Mouse (Mus musculus): ENCODE measurements around the gene Arhgef15. TPM values are rescaled to one million over a fixed set of nuclear protein-coding genes. Genes with fewer than 3 reads are reported as not detected.
A peak's percentile ranks its signal among the peaks of the same experiment; 100 is the strongest.

The Arhgef15 gene
- total RNA-seq, 2 experiments from 2014 or later: 7.6 to 9.7 TPM

DNA sequence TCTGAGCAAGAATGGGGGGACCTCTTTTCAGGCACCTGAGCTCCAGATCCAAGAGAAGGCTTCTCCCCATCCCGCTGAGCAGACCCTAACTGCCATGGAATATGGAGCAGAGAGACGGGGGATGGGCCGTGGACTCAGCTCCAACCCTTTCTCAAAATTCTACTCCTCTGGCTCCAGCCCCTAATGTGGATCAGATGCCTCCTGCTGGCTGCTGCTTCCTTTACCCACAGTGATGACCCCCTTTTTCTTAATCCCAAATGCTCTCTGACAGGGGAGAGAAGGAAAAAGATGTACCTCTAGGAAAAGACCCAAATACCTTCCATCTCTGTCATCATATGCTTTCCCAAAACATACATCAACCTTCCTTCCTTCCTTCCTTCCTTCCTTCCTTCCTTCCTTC, 30.3 kb downstream of the Arhgef15 start, which contains the start of gene Odf4:
Gene Odf4 (minus strand): TSS at position 101 of the 400 bp plus-strand sequence.
- no peak for DNase-seq (ENCODE audit: low spot score in 2 of 2)

DNA sequence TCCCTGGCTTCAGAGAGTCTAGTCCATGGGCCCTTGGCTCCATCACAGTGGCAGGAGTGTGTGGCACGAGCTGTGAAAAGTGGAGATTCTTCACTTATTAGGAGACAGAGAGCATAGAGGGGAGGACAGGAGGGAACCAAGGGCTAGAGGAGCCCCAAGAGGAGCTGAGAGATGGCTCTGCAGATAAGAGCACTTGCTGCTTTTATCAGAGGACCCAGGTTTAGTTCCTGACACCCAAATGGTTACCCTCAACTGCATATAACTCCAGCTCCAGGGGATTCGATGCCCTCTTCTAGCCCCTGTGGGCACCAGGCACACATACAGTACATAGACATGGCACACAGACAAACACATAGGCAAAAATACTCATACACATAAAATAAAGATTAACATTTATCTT, 32.5 kb downstream of the Arhgef15 start:
- DNase-seq (ENCODE audit: low spot score in 2 of 2): no peak

DNA sequence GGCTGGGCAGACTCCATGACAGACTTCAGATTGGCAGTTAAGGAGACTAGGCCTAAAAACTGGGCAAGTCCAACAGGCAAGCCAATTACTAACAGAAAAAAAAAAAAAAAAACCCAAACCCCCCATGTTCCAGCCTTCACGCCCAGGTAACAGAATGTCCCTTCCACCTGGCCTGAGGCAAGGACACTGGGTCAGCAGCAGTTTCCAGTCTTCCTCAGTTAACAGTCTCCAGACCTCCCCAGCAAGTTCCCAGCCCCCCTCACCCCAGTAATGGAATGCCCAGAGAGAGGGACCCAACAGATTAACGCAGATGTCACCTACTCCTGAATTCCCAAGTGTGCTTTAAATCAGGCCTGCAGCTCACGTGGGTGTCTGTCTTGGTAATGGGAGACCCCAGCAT, 34.1 kb downstream of the Arhgef15 start:
- no peak for DNase-seq (ENCODE audit: low spot score in 2 of 2)

DNA sequence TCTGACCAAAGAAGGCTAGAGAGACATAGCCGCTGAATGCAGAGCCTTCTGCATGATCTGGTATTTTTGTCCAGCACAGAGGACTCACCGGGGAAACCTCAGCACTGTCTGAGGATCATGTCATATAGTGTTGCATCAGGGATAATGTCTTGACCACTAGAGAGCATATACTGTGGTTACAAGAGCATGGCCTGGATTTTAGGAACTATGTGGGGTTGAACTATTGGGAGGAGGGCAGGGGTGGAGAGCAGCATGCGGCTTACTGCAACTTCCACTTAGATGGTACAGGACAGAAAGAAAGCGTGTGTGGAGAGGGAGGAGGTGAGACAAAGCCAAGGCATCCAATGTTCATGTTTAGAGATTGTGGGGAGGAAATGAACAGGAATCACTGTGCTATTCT, 42.7 kb downstream of the Arhgef15 start:
- no peak for DNase-seq (ENCODE audit: low spot score in 2 of 2)

DNA sequence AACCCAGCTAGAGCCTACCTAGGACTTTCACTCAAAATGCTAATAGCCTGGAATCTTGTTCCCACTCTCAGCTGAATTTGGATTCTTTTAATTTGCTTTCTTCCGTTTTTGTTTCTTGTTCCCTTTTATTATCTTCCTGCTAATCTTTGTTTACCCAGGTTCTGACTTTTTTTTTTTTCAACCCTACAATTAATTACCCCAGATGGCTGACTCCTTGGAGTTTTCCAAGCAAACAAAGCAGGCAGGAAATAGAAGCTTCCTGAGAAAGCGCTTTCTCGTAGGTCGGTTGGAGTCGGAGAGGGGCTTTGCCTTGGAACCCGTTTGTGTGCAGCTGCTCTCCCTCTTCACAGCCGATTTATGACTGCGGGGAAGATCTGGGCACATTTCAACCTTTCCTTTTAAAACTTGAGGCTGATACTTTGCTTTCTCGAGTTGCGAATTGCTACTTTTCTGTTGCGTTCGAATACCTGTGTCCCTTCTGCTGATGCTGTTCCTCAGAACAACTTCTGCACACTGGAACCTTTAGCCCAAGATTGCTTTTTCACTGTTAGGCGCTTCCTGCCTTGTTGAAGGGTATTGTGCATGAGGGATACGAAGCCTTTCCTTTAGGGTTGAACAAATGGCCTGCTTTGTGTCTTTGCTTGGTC, 45.6 kb downstream of the Arhgef15 start:
- no peak for DNase-seq (ENCODE audit: low spot score in 2 of 2)

DNA sequence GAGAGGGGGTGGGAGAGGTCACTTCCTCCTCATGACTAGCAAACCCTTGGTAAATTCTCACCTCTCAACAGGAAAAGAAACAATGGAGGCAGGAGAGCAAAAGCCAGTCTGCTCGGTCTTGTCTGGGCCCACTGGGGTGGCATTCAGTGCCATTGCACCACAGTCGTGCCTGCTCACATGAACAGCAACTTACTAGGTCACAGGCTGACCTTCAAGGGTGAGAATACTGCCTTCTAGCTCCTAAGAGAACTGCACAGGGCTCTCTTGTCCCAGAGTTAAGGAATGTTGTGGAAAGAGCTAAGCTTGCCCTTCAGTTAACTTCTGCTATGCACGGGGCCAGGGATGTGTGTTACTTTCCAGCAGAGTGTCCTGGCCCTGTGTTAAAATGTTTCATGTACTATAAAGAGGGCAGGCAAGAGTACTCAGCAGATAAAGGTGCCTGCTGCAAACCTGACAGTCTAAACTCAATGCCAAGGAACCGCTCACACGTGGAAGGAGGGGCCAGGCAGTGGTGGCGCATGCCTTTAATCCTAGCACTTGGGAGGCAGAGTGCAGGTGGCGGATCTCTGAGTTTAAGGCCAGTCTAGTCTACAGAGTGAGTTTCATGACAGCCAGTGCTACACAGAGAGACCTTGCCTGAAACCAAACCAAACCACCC, 48.3 kb downstream of the Arhgef15 start:
- no peak for DNase-seq (ENCODE audit: low spot score in 2 of 2)

DNA sequence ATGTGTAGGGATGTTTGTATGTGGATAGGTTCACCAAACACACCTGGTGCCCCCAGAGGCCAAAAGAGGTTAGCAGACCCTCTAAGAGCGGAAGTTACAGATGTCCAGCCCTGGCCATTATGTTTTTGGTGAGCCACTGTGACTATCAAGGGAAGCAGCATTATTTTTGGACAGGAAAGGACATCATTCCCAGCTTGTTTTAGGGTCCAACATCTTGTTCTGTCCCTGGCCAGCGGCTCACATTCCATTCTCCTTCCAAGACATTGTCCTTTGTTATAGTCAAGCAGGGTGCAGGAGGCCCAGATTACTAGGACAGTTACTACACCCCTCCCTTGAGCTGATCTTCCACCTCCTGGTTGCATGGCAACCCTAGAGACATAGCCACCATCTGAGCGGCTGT, 50.0 kb downstream of the Arhgef15 start:
- no peak for DNase-seq (ENCODE audit: low spot score in 2 of 2)

DNA sequence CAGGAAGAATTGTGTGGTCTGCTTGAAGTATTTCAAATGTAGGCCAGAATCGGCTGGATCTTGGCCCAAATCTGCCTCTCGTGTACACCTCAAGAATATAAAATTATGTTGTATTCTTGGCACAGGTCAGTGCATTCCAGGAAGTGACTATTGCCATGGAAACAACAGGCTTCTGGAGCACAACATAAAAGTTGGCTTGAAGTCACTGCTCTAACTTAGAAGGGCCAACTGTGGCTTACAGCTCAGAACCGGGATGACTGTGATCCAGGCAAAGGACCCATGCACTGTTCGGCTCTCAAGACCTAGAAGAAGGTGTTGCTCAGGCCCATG, 50.9 kb downstream of the Arhgef15 start:
- DNase-seq (ENCODE audit: low spot score in 2 of 2): no peak

DNA sequence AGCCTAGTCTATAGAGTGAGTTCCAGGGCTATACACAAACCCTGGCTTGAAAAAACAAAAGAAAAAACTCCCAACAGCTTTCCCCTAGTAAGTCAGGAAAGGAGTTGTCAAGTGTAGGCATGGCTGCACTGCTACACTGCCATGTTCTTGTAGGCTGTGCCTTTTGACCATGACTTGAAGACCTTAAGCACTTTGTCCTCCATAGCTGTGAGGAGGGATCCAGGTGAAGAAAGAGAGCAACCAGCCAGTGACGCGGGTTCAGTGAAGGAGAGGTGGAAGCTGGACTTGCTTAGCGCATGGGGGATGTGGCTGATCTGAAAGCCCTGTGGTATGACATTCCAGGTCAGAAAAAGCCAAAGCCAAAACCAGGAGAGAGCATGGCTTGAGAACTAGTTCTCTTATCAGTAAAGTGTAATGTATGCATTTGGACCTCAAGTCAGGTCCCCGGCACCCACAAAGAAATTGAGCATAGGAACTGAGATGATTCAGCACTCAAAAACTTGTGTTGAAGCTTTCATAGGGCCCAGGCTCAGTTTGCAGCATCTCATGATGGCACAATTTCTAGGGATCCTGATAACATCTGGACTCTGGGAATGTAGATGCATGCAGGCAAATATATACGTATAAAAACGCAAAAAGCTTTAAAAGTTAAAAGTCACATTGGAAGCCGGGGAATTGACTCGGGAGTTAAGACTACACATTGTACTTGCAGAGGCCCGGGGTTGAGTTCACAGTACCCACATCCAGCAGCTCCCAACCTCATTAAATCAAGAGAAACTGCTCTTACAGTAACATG, 51.4 kb downstream of the Arhgef15 start:
- no peak for DNase-seq (ENCODE audit: low spot score in 2 of 2)

DNA sequence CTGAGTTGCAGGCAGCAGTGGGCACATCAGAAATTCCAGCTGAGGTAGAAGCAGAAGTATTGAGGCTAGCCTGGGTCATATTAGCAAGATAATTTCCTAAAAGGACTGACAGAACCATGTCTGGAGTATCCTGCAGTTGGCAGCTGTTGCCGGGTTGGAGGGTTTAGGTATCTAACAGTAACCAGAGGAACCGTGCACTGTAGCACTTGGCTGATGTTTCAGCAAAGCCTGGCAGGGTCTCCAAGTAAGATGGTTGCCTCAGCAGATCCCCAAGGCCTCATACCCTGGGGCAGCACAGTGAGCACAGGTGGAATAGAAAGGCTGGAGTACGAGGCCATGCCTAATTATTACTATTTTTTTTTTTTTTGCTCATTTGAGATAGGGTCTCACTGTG, 52.1 kb downstream of the Arhgef15 start:
- no peak for DNase-seq (ENCODE audit: low spot score in 2 of 2)

DNA sequence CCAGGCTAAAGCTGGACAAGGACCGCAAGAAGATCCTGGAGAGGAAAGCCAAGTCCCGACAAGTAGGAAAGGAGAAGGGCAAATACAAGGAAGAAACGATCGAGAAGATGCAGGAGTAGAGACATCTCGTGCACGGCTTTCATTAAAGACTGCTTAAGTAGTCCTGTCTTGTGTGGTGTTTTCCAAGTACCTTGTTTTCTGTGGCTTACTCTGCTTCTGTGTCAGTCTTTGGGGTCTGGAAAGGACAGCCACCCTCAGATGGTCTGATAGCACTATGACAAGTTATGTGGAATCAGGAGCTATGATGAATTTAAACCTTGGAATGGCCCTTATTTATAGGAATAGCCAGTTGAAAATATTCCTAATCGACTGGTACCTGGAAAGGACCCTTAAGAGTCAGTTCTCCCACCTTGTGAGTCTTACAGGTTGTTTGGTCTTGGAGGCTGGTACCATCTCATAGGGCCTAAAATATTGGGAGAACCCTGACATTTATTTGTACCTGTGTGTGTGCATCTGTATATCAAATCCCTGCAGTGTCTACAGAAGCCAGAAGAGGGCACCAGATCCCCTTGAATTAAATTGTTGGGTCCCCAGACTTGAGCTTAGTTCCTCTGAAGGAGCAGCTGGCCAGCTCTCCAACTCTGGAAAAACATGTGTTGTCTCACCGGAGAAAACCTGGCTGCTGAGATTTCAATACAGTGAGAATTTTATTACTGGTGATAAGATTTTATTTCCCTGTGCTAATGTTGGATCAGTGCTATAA, 52.7 kb downstream of the Arhgef15 start:
- peak; percentile 74 to 83 for DNase-seq (ENCODE audit: low spot score in 2 of 2)

DNA sequence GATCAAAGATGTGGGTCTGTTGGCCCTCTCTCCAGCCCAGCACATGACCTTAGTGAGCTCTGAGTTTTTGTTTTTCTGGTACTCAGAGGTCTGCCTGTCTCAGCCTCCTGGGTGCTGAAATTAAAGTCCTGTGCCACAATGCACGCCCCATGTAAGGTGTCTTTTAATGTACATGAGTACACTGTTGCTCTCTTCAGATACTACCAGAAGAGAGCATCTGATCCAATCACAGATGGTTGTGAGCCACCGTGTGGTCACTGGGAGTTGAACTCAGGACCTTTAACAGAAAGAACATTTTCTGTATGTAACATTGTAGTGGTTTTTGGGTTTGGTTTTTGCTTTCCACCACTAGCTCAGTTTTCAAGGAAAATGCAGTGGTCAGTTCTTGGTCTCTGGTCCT, 53.5 kb downstream of the Arhgef15 start:
- no peak for DNase-seq (ENCODE audit: low spot score in 2 of 2)

DNA sequence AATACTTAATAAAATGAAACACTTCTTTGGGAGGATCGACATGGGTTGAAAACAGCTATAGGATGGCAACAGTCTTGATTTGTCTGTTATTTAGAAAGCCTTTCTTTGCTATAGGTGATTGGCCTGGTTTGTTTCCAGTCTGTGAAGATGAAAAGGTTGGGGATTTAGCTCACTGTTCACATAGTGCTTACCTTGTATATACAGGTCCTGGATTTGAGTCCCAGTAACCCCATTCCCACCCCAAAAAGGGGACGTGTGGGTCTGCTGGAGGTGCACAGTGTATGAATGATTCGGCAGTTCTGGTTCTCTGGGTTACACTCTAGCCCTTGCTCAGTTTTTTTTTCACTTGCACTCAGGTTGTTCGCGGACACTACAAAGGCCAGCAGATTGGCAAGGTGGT, 54.5 kb downstream of the Arhgef15 start:
- DNase-seq (ENCODE audit: low spot score in 2 of 2): no peak

DNA sequence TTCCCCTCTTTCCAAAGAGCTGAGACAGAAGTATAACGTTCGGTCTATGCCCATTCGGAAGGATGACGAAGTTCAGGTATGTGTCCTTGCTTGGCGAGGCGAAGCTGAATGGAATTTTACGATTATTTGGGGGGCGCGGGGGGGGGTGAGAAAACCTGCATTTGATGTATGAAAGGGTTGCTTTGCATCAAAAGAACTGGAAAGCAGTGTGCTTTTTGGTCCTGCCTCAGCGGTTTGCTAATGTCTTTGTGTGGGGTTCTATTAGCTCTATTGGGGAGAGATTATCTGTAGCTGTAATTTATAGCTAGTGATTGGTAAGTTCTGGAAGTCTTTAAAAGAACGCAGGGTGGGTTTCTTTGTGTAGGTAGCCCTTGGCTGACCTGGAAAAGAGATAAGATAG, 54.9 kb downstream of the Arhgef15 start:
- DNase-seq (ENCODE audit: low spot score in 2 of 2): no peak

DNA sequence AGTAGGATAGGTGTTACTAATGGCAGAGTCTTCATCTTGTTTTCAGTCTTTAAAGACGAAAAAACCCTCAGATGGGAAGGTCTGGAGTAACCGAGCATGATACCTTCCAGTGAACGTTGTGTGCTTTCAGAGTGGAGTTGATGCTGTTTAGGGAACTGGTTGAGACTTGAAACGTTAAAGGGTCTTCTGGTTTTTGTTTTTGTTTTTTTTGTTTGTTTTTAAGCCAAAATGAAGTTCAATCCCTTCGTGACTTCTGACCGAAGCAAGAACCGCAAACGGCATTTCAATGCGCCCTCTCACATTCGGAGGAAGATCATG, 55.3 kb downstream of the Arhgef15 start:
- no peak for DNase-seq (ENCODE audit: low spot score in 2 of 2)

DNA sequence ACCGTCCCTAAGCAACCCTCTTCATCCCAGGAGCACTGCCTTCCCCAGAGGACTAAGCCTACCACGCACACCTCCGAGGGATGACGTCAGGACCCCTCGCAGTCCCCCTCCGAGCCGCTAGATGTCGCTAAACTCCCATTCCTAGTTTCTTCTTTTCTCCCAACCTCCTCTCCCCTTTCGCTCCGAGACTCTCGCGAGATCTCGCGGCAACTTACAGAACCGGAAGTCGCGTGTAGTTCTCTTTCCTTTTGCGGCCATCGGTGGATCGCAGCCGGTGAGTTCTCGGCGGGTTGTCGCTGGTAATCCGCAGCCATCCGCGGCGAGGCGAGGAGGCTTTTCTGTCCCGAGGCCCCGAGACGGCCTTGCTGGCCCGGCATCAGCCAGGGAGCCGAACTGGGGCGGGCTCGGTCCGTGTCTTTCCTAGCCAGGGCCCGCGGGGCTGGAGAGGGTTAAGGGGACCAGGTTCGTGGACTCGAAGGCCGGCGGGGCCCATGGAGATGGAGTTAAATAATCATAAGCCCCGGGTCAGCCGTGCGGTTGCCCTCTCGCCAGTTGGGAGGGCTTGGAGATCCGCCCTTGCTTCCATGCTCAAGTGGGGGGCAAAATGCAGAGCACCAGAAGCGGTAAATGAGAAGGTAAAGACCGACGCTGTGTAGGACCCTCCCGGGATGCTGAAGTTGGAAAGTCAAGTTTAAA, 55.8 kb downstream of the Arhgef15 start, which contains the start of gene Rpl26:
Gene Rpl26 (plus strand): TSS at position 233 of the 696 bp plus-strand sequence.
- peak; percentile 99 for DNase-seq (ENCODE audit: low spot score in 2 of 2)

DNA sequence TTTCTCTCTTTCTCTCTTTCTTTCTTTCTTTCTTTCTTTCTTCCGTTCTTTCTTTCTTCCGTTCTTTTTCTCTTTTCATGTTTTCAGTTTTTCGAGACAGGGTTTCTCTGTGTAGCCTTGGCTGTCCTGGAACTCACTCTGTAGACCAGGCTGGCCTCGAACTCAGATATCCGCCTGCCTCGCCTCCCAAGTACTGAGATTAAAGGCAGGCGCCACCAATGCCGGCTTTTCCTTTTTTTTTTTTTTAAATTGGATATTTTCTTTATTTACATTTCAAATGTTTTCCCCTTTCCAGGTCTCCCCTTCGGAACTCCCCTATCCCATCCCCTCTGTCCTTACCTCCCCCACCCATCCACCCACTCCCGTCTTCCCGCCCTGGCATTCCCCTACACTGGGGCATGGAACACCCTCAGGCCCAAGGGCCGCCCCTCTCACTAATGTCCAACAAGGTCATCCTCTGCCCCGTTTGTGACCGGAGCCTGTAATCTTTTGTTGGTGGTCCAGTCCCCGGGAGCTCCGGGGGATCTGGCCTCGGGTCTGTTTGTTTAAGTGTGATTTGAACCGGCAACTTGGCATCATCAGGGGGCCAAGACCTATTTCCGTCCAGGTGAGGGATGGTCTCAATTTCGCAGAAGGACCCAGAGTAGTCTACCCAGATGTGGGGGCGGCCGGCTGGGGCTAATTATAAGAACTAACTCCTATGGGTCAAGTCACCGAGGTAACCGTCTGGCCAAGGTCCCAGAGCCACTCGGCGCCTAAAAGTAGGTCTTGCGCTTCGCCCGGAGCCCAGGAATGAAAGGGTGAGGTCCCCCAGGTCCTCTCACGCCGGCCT, 56.5 kb downstream of the Arhgef15 start:
- DNase-seq (ENCODE audit: low spot score in 2 of 2): peak in 1 of 2 experiments; percentile 16

DNA sequence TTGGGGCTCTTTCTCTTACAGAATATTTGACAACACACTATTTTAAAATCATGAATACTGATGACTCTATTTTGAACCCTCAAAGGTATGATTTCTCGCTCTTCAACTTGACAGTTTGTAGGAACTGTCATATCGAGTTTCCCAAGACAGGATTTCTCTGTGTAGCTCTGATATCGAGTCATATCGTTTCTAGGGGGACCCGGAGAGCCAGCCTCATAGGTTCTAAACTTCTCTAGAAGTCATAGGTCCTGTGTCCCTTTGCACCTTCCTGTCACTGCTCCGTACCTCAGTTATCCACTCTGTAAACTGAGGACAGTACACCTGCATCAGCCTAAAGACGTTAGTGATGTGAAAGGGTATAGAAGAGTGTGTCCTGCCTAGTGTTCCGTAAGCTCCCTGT, 57.5 kb downstream of the Arhgef15 start:
- no peak for DNase-seq (ENCODE audit: low spot score in 2 of 2)

DNA sequence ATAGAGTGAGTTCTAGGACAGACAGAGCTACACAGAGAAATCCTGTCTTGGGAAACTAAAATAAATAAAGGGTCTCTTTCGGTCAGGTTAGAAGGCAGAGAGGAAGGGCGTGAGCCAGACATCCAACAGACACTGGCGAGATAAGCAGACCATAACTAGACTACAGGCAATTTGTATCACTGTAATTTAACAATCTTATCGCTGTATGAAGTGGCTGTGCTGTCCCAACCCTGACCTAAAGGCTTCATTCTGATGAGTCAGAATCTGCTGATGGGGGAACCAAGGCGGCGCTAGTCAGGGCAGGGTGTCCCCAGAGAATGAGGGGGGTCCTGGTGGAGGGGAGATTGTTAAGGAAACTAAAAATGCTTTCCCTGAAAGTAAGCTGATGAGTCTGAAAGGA, 58.5 kb downstream of the Arhgef15 start:
- DNase-seq (ENCODE audit: low spot score in 2 of 2): no peak

DNA sequence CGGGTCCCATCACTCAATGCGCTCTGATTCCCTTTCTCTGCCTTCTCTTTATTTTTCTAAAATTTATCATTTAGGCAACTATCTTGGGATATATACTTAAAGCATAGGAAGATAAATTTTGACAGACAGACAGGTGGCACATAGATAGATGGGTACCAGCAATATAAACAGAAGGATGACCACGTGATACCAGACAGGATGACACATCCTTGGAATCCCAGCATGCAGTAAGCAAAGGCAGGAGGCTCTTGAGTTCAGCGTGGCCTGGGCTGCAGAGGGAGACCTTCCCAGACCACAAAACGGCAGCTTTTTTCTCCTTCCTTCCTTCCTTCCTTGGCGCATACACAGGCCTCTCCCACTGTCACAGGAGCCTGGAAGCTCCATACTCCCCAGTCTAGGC, 59.4 kb downstream of the Arhgef15 start:
- DNase-seq (ENCODE audit: low spot score in 2 of 2): no peak
